Mouse (Mus musculus) inflammation-experienced regulatory T-cells, adult 6 months (primary cell): ENCODE data around the gene Nap1l3. TPM values are rescaled to one million over a fixed set of nuclear protein-coding genes. Genes with fewer than 3 reads are reported as not detected.

Source experiments
- ATAC-seq: one replicate; pipeline ENCODE4 v1.8.0; 2017
- polyA plus RNA-seq, 3 experiments: library from polyadenylated mRNA; unstranded; fragments of 100-300 nt; shearing (Covaris generic); gene quantifications; one replicate each; pipeline ENCODE4 v1.2.1; 2017

The Nap1l3 gene
- polyA plus RNA-seq: under 1 TPM; 0.43 to 0.99 (median 0.45) TPM

- peak; percentile 73 for ATAC-seq
Observed at GRCm38 (mm10) chrX:122396781-122397581, at the start of gene Nap1l3. Gene Nap1l3, minus strand, starts transcription at chrX:122397401.

GRCm38 (mm10) chrX:122397652-122398051, 451 bp upstream of the Nap1l3 start:
- ATAC-seq: peak; percentile 49
